Mouse (Mus musculus) layer of hippocampus, adult 9-11 months (tissue): Measurements from ENCODE around the gene Zc3h7b.

Source experiments
- DNase-seq: peaks from one replicate; pipeline ENCODE4 v3.0.0; 2022

Zc3h7b gene

GRCm38 (mm10) chr15:81824832-81825231, 80.0 kb downstream of the Zc3h7b start:
- DNase-seq: no peak

- DNase-seq: no peak
Measured at GRCm38 (mm10) chr15:81828426-81829207, 83.8 kb downstream of the Zc3h7b start.

- no peak for DNase-seq
Measured at GRCm38 (mm10) chr15:81829208-81829580, 84.3 kb downstream of the Zc3h7b start.

- no peak for DNase-seq
Measured at GRCm38 (mm10) chr15:81830530-81830929, 85.7 kb downstream of the Zc3h7b start.

GRCm38 (mm10) chr15:81831136-81831825, 86.4 kb downstream of the Zc3h7b start:
- DNase-seq: peak; percentile 90

GRCm38 (mm10) chr15:81832219-81832618, 87.4 kb downstream of the Zc3h7b start:
- DNase-seq: no peak

- no peak for DNase-seq
Measured at GRCm38 (mm10) chr15:81833481-81833880, 88.6 kb downstream of the Zc3h7b start.

GRCm38 (mm10) chr15:81834171-81834841, 89.4 kb downstream of the Zc3h7b start:
- DNase-seq: no peak

GRCm38 (mm10) chr15:81835007-81835880, 90.4 kb downstream of the Zc3h7b start:
- DNase-seq: no peak

- peak; percentile 95 for DNase-seq
Measured at GRCm38 (mm10) chr15:81836124-81836821, 91.4 kb downstream of the Zc3h7b start.

GRCm38 (mm10) chr15:81836966-81837920, 92.4 kb downstream of the Zc3h7b start:
- no peak for DNase-seq

- DNase-seq: no peak
Measured at GRCm38 (mm10) chr15:81838554-81839235, 93.8 kb downstream of the Zc3h7b start.

GRCm38 (mm10) chr15:81839634-81840033, 94.8 kb downstream of the Zc3h7b start:
- DNase-seq: peak; percentile 93

GRCm38 (mm10) chr15:81840306-81840705, 95.4 kb downstream of the Zc3h7b start:
- DNase-seq: no peak

GRCm38 (mm10) chr15:81842275-81842674, 97.4 kb downstream of the Zc3h7b start:
- no peak for DNase-seq

- DNase-seq: no peak
Measured at GRCm38 (mm10) chr15:81845033-81845625, 100.3 kb downstream of the Zc3h7b start.

- DNase-seq: no peak
Measured at GRCm38 (mm10) chr15:81845724-81846123, 100.9 kb downstream of the Zc3h7b start.
